Mouse (Mus musculus): ENCODE data around the gene Gm28635.
"Not testable (repeated sequence)": the region's sequence is repeated elsewhere in the genome, so short reads cannot be mapped to it uniquely, and the experiment has no call there.

Gm28635 gene

GRCm38 (mm10) chr2:84707523-84707922 is 29.7 kb upstream of the Gm28635 start:
- Histone ChIP-seq H3K27me3 (ENCODE audit: control insufficient read depth, insufficient read depth, low read length, poor library complexity, severe bottlenecking) (no peaks in the 10 kb centered on the region), H3K36me3 (ENCODE audit: control insufficient read depth, insufficient read depth, low read length, poor library complexity, severe bottlenecking) (peaks cover 12% of the 10 kb centered on the region; the same call in 1 of the 2 replicates)
- DNase-seq (ENCODE audit: low read depth, low spot score): no peak

- peak; percentile 30 for DNase-seq (ENCODE audit: low read depth, low spot score)
- no peaks in the 10 kb centered on the region for H3K27me3 ChIP-seq (ENCODE audit: control insufficient read depth, insufficient read depth, low read length, poor library complexity, severe bottlenecking)
- H3K36me3 ChIP-seq (ENCODE audit: control insufficient read depth, insufficient read depth, low read length, poor library complexity, severe bottlenecking): peaks cover 10% of the 10 kb centered on the region; the same call in 1 of the 2 replicates
Observed at GRCm38 (mm10) chr2:84705295-84705694, 27.5 kb upstream of the Gm28635 start.

- DNase-seq (ENCODE audit: low read depth, low spot score): no peak
- Histone ChIP-seq H3K27me3 (ENCODE audit: control insufficient read depth, insufficient read depth, low read length, poor library complexity, severe bottlenecking) (no peaks in the 10 kb centered on the region), H3K36me3 (ENCODE audit: control insufficient read depth, insufficient read depth, low read length, poor library complexity, severe bottlenecking) (peaks cover 10% of the 10 kb centered on the region; the same call in 1 of the 2 replicates)
Observed at GRCm38 (mm10) chr2:84704329-84704728, 26.5 kb upstream of the Gm28635 start.

GRCm38 (mm10) chr2:84703497-84703896 is 25.7 kb upstream of the Gm28635 start:
- Histone ChIP-seq H3K36me3 (ENCODE audit: control insufficient read depth, insufficient read depth, low read length, poor library complexity, severe bottlenecking) (peaks cover 11% of the 10 kb centered on the region; the same call in 1 of the 2 replicates), H3K27me3 (ENCODE audit: control insufficient read depth, insufficient read depth, low read length, poor library complexity, severe bottlenecking) (no peaks in the 10 kb centered on the region)
- no peak for DNase-seq (ENCODE audit: low read depth, low spot score)

- no peaks in the 10 kb centered on the region for H3K27me3 ChIP-seq (ENCODE audit: control insufficient read depth, insufficient read depth, low read length, poor library complexity, severe bottlenecking)
- no peak for DNase-seq (ENCODE audit: low read depth, low spot score)
Observed at GRCm38 (mm10) chr2:84695007-84695695, 17.3 kb upstream of the Gm28635 start.

GRCm38 (mm10) chr2:84690050-84690449 is 12.2 kb upstream of the Gm28635 start:
- H3K27me3 ChIP-seq (ENCODE audit: control insufficient read depth, insufficient read depth, low read length, poor library complexity, severe bottlenecking): no peaks in the 10 kb centered on the region
- DNase-seq (ENCODE audit: low read depth, low spot score): no peak
- peaks cover 21% of the 10 kb centered on the region for H3K36me3 ChIP-seq (ENCODE audit: control insufficient read depth, insufficient read depth, low read length, poor library complexity, severe bottlenecking)

More at GRCm38 (mm10) chr2:84695007-84695695, 17.3 kb upstream of the Gm28635 start:
- peaks cover 12% of the 10 kb centered on the region for H3K36me3 ChIP-seq (ENCODE audit: control insufficient read depth, insufficient read depth, low read length, poor library complexity, severe bottlenecking)

GRCm38 (mm10) chr2:84688080-84688844 is 10.4 kb upstream of the Gm28635 start:
- no peak for DNase-seq (ENCODE audit: low read depth, low spot score)
- peaks cover 21% of the 10 kb centered on the region for H3K36me3 ChIP-seq (ENCODE audit: control insufficient read depth, insufficient read depth, low read length, poor library complexity, severe bottlenecking)
- H3K27me3 ChIP-seq (ENCODE audit: control insufficient read depth, insufficient read depth, low read length, poor library complexity, severe bottlenecking): no peaks in the 10 kb centered on the region

- peaks cover 6% of the 10 kb centered on the region for H3K36me3 ChIP-seq (ENCODE audit: control insufficient read depth, insufficient read depth, low read length, poor library complexity, severe bottlenecking)
- no peaks in the 10 kb centered on the region for H3K27me3 ChIP-seq (ENCODE audit: control insufficient read depth, insufficient read depth, low read length, poor library complexity, severe bottlenecking)
- DNase-seq (ENCODE audit: low read depth, low spot score): no peak
Observed at GRCm38 (mm10) chr2:84682605-84683183, 4.9 kb upstream of the Gm28635 start.

- Histone ChIP-seq H3K36me3 (ENCODE audit: control insufficient read depth, insufficient read depth, low read length, poor library complexity, severe bottlenecking) (0 out of 2 replicates have a peak, but pooled peaks cover 3% of the 10 kb centered on the region), H3K27me3 (ENCODE audit: control insufficient read depth, insufficient read depth, low read length, poor library complexity, severe bottlenecking) (no peaks in the 10 kb centered on the region)
- DNase-seq (ENCODE audit: low read depth, low spot score): no peak
Observed at GRCm38 (mm10) chr2:84679016-84679415, 1.2 kb upstream of the Gm28635 start, which contains the start of gene Tmx2. Gene Tmx2, minus strand, starts transcription at chr2:84679140.

- no peak for DNase-seq (ENCODE audit: low read depth, low spot score)
Observed at GRCm38 (mm10) chr2:84677270-84677967, 422 bp downstream of the Gm28635 start.

GRCm38 (mm10) chr2:84671535-84671934 is 6.3 kb downstream of the Gm28635 start:
- not testable (repeated sequence) for DNase-seq (ENCODE audit: low read depth, low spot score); H3K27me3 ChIP-seq (ENCODE audit: control insufficient read depth, insufficient read depth, low read length, poor library complexity, severe bottlenecking)

More at GRCm38 (mm10) chr2:84677270-84677967, 422 bp downstream of the Gm28635 start:
- peaks cover 9% of the 10 kb centered on the region for H3K36me3 ChIP-seq (ENCODE audit: control insufficient read depth, insufficient read depth, low read length, poor library complexity, severe bottlenecking)
- H3K27me3 ChIP-seq (ENCODE audit: control insufficient read depth, insufficient read depth, low read length, poor library complexity, severe bottlenecking): no peaks in the 10 kb centered on the region

GRCm38 (mm10) chr2:84670569-84670933 is 7.3 kb downstream of the Gm28635 start, which contains the start of gene Selenoh:
Gene Selenoh, minus strand, starts transcription at chr2:84670770.
- Histone ChIP-seq H3K36me3 (ENCODE audit: control insufficient read depth, insufficient read depth, low read length, poor library complexity, severe bottlenecking) (peaks cover 8% of the 10 kb centered on the region), H3K27me3 (ENCODE audit: control insufficient read depth, insufficient read depth, low read length, poor library complexity, severe bottlenecking) (no peaks in the 10 kb centered on the region; the same call in 1 of the 2 replicates)
- peak; percentile 92 for DNase-seq (ENCODE audit: low read depth, low spot score)

More at GRCm38 (mm10) chr2:84671535-84671934, 6.3 kb downstream of the Gm28635 start:
- not testable (repeated sequence) for H3K36me3 ChIP-seq (ENCODE audit: control insufficient read depth, insufficient read depth, low read length, poor library complexity, severe bottlenecking)

GRCm38 (mm10) chr2:84669828-84670568 is 7.8 kb downstream of the Gm28635 start:
- no peaks in the 10 kb centered on the region; the same call in 1 of the 2 replicates for H3K27me3 ChIP-seq (ENCODE audit: control insufficient read depth, insufficient read depth, low read length, poor library complexity, severe bottlenecking)
- DNase-seq (ENCODE audit: low read depth, low spot score): peak; percentile 31

GRCm38 (mm10) chr2:84666081-84666480 is 11.8 kb downstream of the Gm28635 start:
- Histone ChIP-seq H3K27me3 (ENCODE audit: control insufficient read depth, insufficient read depth, low read length, poor library complexity, severe bottlenecking) (peaks cover 2% of the 10 kb centered on the region; the same call in 1 of the 2 replicates), H3K36me3 (ENCODE audit: control insufficient read depth, insufficient read depth, low read length, poor library complexity, severe bottlenecking) (no peaks in the 10 kb centered on the region)
- no peak for DNase-seq (ENCODE audit: low read depth, low spot score)

More at GRCm38 (mm10) chr2:84669828-84670568, 7.8 kb downstream of the Gm28635 start:
- peaks cover 8% of the 10 kb centered on the region for H3K36me3 ChIP-seq (ENCODE audit: control insufficient read depth, insufficient read depth, low read length, poor library complexity, severe bottlenecking)
